Mouse (Mus musculus): ENCODE data around the gene Pex5. TPM values are rescaled to one million over a fixed set of nuclear protein-coding genes. Genes with fewer than 3 reads are reported as not detected.

Gene Pex5
- polyA plus RNA-seq, 1 experiment = 47.6 TPM

- WGBS = 93% methylated on average over 3 of the region's 3 CpGs
- TF ChIP-seq POLR2A (IDR thresholded peaks at IDR 0.05; ENCODE audit: control insufficient read depth, extremely low read depth, insufficient read depth, low read length, poor library complexity) (no peak), CTCF (IDR thresholded peaks at IDR 0.05; ENCODE audit: borderline replicate concordance, control insufficient read depth, extremely low read depth, insufficient read depth, low read length, poor library complexity) (no peak)
Measured at GRCm38 (mm10) chr6:124418686-124419085, 3.8 kb upstream of the Pex5 start.

GRCm38 (mm10) chr6:124415347-124416088 is 651 bp upstream of the Pex5 start:
- DNase-seq = peak; percentile 91
- Histone ChIP-seq H3K4me1 (replicated peaks; ENCODE audit: control insufficient read depth, insufficient read depth, low read length) (peaks cover 11% of the 10 kb centered on the region), H3K27ac (ENCODE audit: control insufficient read depth, insufficient read depth, low read length) (peak overlapping the region; percentile 63), H3K4me3 (ENCODE audit: control insufficient read depth, insufficient read depth, low read length) (peak overlapping the region; percentile 58), H3K36me3 (ENCODE audit: control insufficient read depth, insufficient read depth, low read length) (no peaks in the 10 kb centered on the region), H3K27me3 (ENCODE audit: control insufficient read depth, insufficient read depth, low read length) (no peaks in the 10 kb centered on the region)
- TF ChIP-seq POLR2A (IDR thresholded peaks at IDR 0.05; ENCODE audit: control insufficient read depth, extremely low read depth, insufficient read depth, low read length, poor library complexity) (no peak), CTCF (IDR thresholded peaks at IDR 0.05; ENCODE audit: borderline replicate concordance, control insufficient read depth, extremely low read depth, insufficient read depth, low read length, poor library complexity) (peak; percentile 71; the same call in 1 of the 2 replicates)
- under 1% methylated on average over 21 of the region's 21 CpGs for WGBS

More at GRCm38 (mm10) chr6:124418686-124419085, 3.8 kb upstream of the Pex5 start:
- Histone ChIP-seq H3K36me3 (ENCODE audit: control insufficient read depth, insufficient read depth, low read length) (no peaks in the 10 kb centered on the region), H3K27me3 (ENCODE audit: control insufficient read depth, insufficient read depth, low read length) (no peaks in the 10 kb centered on the region), H3K4me3 (ENCODE audit: control insufficient read depth, insufficient read depth, low read length) (no peak overlapping the region), H3K4me1 (replicated peaks; ENCODE audit: control insufficient read depth, insufficient read depth, low read length) (0 out of 2 replicates have a peak, but pooled peaks cover 6% of the 10 kb centered on the region), H3K27ac (ENCODE audit: control insufficient read depth, insufficient read depth, low read length) (no peak overlapping the region)
- DNase-seq = no peak

DNA sequence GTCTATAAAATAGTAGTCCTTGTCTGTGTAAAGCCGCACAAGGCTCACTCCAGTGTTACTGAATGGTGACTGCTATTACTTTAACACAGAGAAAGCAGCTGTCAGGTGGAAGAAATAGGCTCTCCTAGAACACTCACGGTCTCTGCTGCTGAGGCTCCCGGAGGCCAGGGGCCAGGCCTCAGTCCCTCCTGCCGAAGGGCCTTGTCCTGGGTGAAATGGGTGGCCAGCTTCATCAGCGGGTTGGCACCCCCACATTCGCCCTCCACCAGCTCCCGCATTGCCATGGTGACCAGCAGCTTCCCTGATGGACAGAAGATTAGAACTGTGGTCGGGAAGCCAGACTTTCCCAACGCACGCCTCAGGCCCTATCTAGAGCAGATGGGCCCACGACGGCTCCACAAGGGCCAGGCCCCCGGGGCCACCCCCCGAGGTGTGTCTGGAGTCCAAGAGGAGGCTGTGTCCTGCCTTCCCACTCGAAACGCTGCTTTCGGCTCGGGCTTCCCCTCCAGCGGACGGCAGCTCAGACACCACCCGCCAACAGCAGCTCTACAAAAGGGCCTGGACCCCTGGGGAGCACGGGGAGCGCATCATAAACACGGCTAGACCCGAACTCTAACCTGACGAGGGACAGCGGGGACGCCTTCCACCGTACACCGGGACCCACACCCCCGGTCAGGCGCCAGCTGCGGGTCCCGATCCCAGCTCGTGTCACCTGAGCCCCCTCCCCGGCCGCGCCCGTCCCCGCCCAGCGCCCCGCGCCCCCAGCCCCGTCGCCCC is 529 bp downstream of the Pex5 start:
- no peak for TF ChIP-seq POLR2A (IDR thresholded peaks at IDR 0.05; ENCODE audit: control insufficient read depth, extremely low read depth, insufficient read depth, low read length, poor library complexity)
- no peak for TF ChIP-seq CTCF (IDR thresholded peaks at IDR 0.05; ENCODE audit: borderline replicate concordance, control insufficient read depth, extremely low read depth, insufficient read depth, low read length, poor library complexity)
- H3K4me1 ChIP-seq (replicated peaks; ENCODE audit: control insufficient read depth, insufficient read depth, low read length) = peaks cover 11% of the 10 kb centered on the region
- H3K27ac ChIP-seq (ENCODE audit: control insufficient read depth, insufficient read depth, low read length) = no peak overlapping the region
- WGBS = 3% methylated on average over 45 of the region's 45 CpGs
- 0 out of 2 replicates have a peak, but pooled peaks cover under 1% of the 10 kb centered on the region for H3K36me3 ChIP-seq (ENCODE audit: control insufficient read depth, insufficient read depth, low read length)
- peak; percentile 60 for DNase-seq
- H3K27me3 ChIP-seq (ENCODE audit: control insufficient read depth, insufficient read depth, low read length) = no peaks in the 10 kb centered on the region
- H3K4me3 ChIP-seq (ENCODE audit: control insufficient read depth, insufficient read depth, low read length) = peak overlapping the region; percentile 58

GRCm38 (mm10) chr6:124413770-124414149 is 1.1 kb downstream of the Pex5 start:
- Histone ChIP-seq H3K27me3 (ENCODE audit: control insufficient read depth, insufficient read depth, low read length) (no peaks in the 10 kb centered on the region), H3K4me1 (replicated peaks; ENCODE audit: control insufficient read depth, insufficient read depth, low read length) (peaks cover 11% of the 10 kb centered on the region), H3K36me3 (ENCODE audit: control insufficient read depth, insufficient read depth, low read length) (peaks cover 4% of the 10 kb centered on the region; the same call in 1 of the 2 replicates), H3K4me3 (ENCODE audit: control insufficient read depth, insufficient read depth, low read length) (no peak overlapping the region), H3K27ac (ENCODE audit: control insufficient read depth, insufficient read depth, low read length) (no peak overlapping the region)
- DNase-seq = no peak
- 64% methylated on average over 3 of the region's 3 CpGs for WGBS
- TF ChIP-seq CTCF (IDR thresholded peaks at IDR 0.05; ENCODE audit: borderline replicate concordance, control insufficient read depth, extremely low read depth, insufficient read depth, low read length, poor library complexity) (no peak), POLR2A (IDR thresholded peaks at IDR 0.05; ENCODE audit: control insufficient read depth, extremely low read depth, insufficient read depth, low read length, poor library complexity) (no peak)

- DNase-seq = no peak
- Histone ChIP-seq H3K4me1 (replicated peaks; ENCODE audit: control insufficient read depth, insufficient read depth, low read length) (peaks cover 3% of the 10 kb centered on the region; the same call in 1 of the 2 replicates), H3K4me3 (ENCODE audit: control insufficient read depth, insufficient read depth, low read length) (no peak overlapping the region), H3K36me3 (ENCODE audit: control insufficient read depth, insufficient read depth, low read length) (peaks cover 34% of the 10 kb centered on the region), H3K27me3 (ENCODE audit: control insufficient read depth, insufficient read depth, low read length) (no peaks in the 10 kb centered on the region), H3K27ac (ENCODE audit: control insufficient read depth, insufficient read depth, low read length) (no peak overlapping the region)
- no peak for TF ChIP-seq CTCF (IDR thresholded peaks at IDR 0.05; ENCODE audit: borderline replicate concordance, control insufficient read depth, extremely low read depth, insufficient read depth, low read length, poor library complexity)
- TF ChIP-seq POLR2A (IDR thresholded peaks at IDR 0.05; ENCODE audit: control insufficient read depth, extremely low read depth, insufficient read depth, low read length, poor library complexity) = no peak
- 95% methylated on average over 5 of the region's 5 CpGs for WGBS
Measured at GRCm38 (mm10) chr6:124408355-124408754, 6.5 kb downstream of the Pex5 start.

DNA sequence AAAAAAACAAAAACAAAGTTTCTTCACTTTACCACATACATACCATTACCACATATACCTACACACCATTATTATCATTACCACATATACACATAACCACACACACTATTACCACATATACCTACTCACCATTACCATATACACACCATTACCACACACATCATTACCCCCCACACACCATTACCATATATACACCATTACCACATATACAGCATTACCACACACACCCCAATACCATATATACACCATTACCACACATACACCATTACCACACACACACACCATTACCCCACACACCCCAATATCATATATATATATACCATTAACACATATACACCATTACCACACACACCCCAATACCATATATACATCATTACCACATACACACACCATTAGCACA is 7.7 kb downstream of the Pex5 start:
- no peak for TF ChIP-seq POLR2A (IDR thresholded peaks at IDR 0.05; ENCODE audit: control insufficient read depth, extremely low read depth, insufficient read depth, low read length, poor library complexity)
- no peak for TF ChIP-seq CTCF (IDR thresholded peaks at IDR 0.05; ENCODE audit: borderline replicate concordance, control insufficient read depth, extremely low read depth, insufficient read depth, low read length, poor library complexity)
- H3K36me3 ChIP-seq (ENCODE audit: control insufficient read depth, insufficient read depth, low read length) = peaks cover 42% of the 10 kb centered on the region

More for the DNA sequence above, 7.7 kb downstream of the Pex5 start:
- Histone ChIP-seq H3K27ac (ENCODE audit: control insufficient read depth, insufficient read depth, low read length) (no peak overlapping the region), H3K27me3 (ENCODE audit: control insufficient read depth, insufficient read depth, low read length) (no peaks in the 10 kb centered on the region), H3K4me1 (replicated peaks; ENCODE audit: control insufficient read depth, insufficient read depth, low read length) (no peaks in the 10 kb centered on the region), H3K4me3 (ENCODE audit: control insufficient read depth, insufficient read depth, low read length) (no peak overlapping the region)
- no peak for DNase-seq
